Mouse (Mus musculus): ENCODE data around the gene Bcam. TPM values are rescaled to one million over a fixed set of nuclear protein-coding genes. Genes with fewer than 3 reads are reported as not detected.

The Bcam gene
- polyA plus RNA-seq, 1 experiment: 25.3 TPM

- WGBS: 8% methylated on average over 16 of the region's 16 CpGs
- H3K4me3 ChIP-seq (replicated peaks; ENCODE audit: insufficient read depth, low read depth, low read length): no peak overlapping the region
- H3K27ac ChIP-seq (ENCODE audit: insufficient read depth, low read length): no peak overlapping the region
- no peaks in the 10 kb centered on the region; the same call in 1 of the 2 replicates for H3K27me3 ChIP-seq (ENCODE audit: control insufficient read depth, insufficient read depth, low read length)
- DNase-seq: no peak
- TF ChIP-seq CTCF (IDR thresholded peaks at IDR 0.05; ENCODE audit: borderline replicate concordance, insufficient read depth, low read depth, low read length) (no peak), POLR2A (IDR thresholded peaks at IDR 0.05; ENCODE audit: borderline replicate concordance, insufficient read depth, low read length) (no peak)
- no peaks in the 10 kb centered on the region for H3K4me1 ChIP-seq (ENCODE audit: control insufficient read depth, insufficient read depth, low read length)
These were observed 1.1 kb downstream of the Bcam start for GRCm38 (mm10) chr7:19769434-19770374.

DNA sequence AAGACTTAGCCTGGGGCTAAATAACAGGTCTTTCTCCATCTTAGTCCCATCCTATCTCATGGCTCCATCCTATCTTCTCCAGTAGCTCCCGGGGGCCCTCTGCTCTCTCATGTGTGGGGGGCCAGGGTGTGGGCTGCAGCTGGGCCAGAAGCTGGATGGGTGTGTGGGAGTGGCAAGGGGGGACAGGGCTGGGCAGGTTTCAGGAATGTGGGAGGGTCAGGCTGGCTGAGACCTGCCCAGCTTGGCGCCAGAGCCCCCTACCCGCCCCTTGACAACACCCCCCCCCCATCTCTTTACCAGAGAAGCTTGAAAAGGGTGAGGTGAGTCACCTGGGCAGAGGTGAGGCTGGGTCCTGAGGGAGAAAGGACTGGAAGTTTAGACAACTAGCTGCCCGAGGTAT is 1.8 kb downstream of the Bcam start:
- DNase-seq: no peak
- WGBS: 20% methylated on average over 4 of the region's 4 CpGs
- no peak overlapping the region for H3K4me3 ChIP-seq (replicated peaks; ENCODE audit: insufficient read depth, low read depth, low read length)
- H3K27me3 ChIP-seq (ENCODE audit: control insufficient read depth, insufficient read depth, low read length): no peaks in the 10 kb centered on the region; the same call in 1 of the 2 replicates
- H3K4me1 ChIP-seq (ENCODE audit: control insufficient read depth, insufficient read depth, low read length): no peaks in the 10 kb centered on the region
- TF ChIP-seq CTCF (IDR thresholded peaks at IDR 0.05; ENCODE audit: borderline replicate concordance, insufficient read depth, low read depth, low read length) (no peak), POLR2A (IDR thresholded peaks at IDR 0.05; ENCODE audit: borderline replicate concordance, insufficient read depth, low read length) (no peak)
- no peak overlapping the region for H3K27ac ChIP-seq (ENCODE audit: insufficient read depth, low read length)

DNA sequence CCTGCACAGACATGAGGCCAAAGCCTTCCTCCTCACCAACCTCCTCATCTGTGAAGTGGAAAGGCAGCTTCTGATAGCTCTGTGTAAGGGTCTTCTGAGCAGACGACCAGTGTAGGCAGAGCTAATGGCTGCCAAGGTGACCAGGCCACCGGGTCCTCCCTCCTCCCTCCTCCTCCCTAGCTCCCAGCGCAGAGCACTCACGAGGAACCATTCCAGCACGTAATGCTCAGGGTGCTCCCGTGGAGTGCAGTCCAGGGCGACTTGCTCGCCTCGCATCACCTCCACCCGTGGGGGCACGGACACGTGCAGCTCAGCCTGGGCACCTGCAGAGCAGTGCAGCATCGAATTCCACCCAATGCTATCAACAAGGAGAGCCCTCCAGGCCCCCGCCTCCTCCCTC is 2.6 kb downstream of the Bcam start:
- no peak for TF ChIP-seq CTCF (IDR thresholded peaks at IDR 0.05; ENCODE audit: borderline replicate concordance, insufficient read depth, low read depth, low read length)
- TF ChIP-seq POLR2A (IDR thresholded peaks at IDR 0.05; ENCODE audit: borderline replicate concordance, insufficient read depth, low read length): no peak
- 56% methylated on average over 14 of the region's 14 CpGs for WGBS
- no peak overlapping the region for H3K27ac ChIP-seq (ENCODE audit: insufficient read depth, low read length)
- DNase-seq: no peak
- H3K4me1 ChIP-seq (ENCODE audit: control insufficient read depth, insufficient read depth, low read length): no peaks in the 10 kb centered on the region
- H3K27me3 ChIP-seq (ENCODE audit: control insufficient read depth, insufficient read depth, low read length): no peaks in the 10 kb centered on the region; the same call in 1 of the 2 replicates
- H3K4me3 ChIP-seq (replicated peaks; ENCODE audit: insufficient read depth, low read depth, low read length): no peak overlapping the region

GRCm38 (mm10) chr7:19764581-19764980 is 6.2 kb downstream of the Bcam start:
- H3K27me3 ChIP-seq (ENCODE audit: control insufficient read depth, insufficient read depth, low read length): no peaks in the 10 kb centered on the region
- H3K27ac ChIP-seq (ENCODE audit: insufficient read depth, low read length): no peak overlapping the region
- TF ChIP-seq POLR2A (IDR thresholded peaks at IDR 0.05; ENCODE audit: borderline replicate concordance, insufficient read depth, low read length): no peak
- TF ChIP-seq CTCF (IDR thresholded peaks at IDR 0.05; ENCODE audit: borderline replicate concordance, insufficient read depth, low read depth, low read length): no peak
- WGBS: 87% methylated on average over 9 of the region's 9 CpGs
- DNase-seq: no peak
- H3K4me3 ChIP-seq (replicated peaks; ENCODE audit: insufficient read depth, low read depth, low read length): no peak overlapping the region
- H3K4me1 ChIP-seq (ENCODE audit: control insufficient read depth, insufficient read depth, low read length): no peaks in the 10 kb centered on the region

GRCm38 (mm10) chr7:19763829-19764477 is 6.9 kb downstream of the Bcam start:
- 80% methylated on average over 13 of the region's 13 CpGs for WGBS
- H3K27ac ChIP-seq (ENCODE audit: insufficient read depth, low read length): no peak overlapping the region
- H3K4me1 ChIP-seq (ENCODE audit: control insufficient read depth, insufficient read depth, low read length): no peaks in the 10 kb centered on the region
- TF ChIP-seq CTCF (IDR thresholded peaks at IDR 0.05; ENCODE audit: borderline replicate concordance, insufficient read depth, low read depth, low read length) (no peak), POLR2A (IDR thresholded peaks at IDR 0.05; ENCODE audit: borderline replicate concordance, insufficient read depth, low read length) (no peak)
- no peaks in the 10 kb centered on the region for H3K27me3 ChIP-seq (ENCODE audit: control insufficient read depth, insufficient read depth, low read length)
- H3K4me3 ChIP-seq (replicated peaks; ENCODE audit: insufficient read depth, low read depth, low read length): no peak overlapping the region
- DNase-seq: no peak

DNA sequence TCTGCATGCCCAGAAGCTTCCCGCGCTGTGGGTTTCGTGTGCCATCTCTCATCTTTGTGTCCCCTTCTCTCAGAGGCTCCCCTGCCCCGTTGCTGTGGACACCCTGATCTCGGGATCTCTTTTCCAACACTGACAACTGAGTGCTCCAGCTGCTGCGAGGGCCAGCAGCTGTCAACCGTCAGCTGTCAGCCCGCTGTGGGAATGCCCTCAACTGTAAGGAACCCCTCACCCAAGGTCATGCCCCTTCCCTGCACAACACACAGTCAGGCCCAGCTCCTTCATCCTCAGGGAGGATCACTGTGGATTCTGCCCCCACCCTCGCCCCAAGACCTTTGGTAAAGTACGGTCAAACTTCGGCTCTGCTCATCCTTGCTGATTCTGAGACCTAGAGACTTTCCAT is 8.5 kb downstream of the Bcam start:
- H3K27me3 ChIP-seq (ENCODE audit: control insufficient read depth, insufficient read depth, low read length): no peaks in the 10 kb centered on the region
- H3K27ac ChIP-seq (ENCODE audit: insufficient read depth, low read length): no peak overlapping the region
- no peak for TF ChIP-seq POLR2A (IDR thresholded peaks at IDR 0.05; ENCODE audit: borderline replicate concordance, insufficient read depth, low read length)
- no peak for TF ChIP-seq CTCF (IDR thresholded peaks at IDR 0.05; ENCODE audit: borderline replicate concordance, insufficient read depth, low read depth, low read length)
- H3K4me1 ChIP-seq (ENCODE audit: control insufficient read depth, insufficient read depth, low read length): no peaks in the 10 kb centered on the region
- DNase-seq: no peak
- 75% methylated on average over 11 of the region's 11 CpGs for WGBS
- no peak overlapping the region for H3K4me3 ChIP-seq (replicated peaks; ENCODE audit: insufficient read depth, low read depth, low read length)

- H3K4me1 ChIP-seq (ENCODE audit: control insufficient read depth, insufficient read depth, low read length): no peaks in the 10 kb centered on the region
- DNase-seq: no peak
- TF ChIP-seq POLR2A (IDR thresholded peaks at IDR 0.05; ENCODE audit: borderline replicate concordance, insufficient read depth, low read length): no peak
- TF ChIP-seq CTCF (IDR thresholded peaks at IDR 0.05; ENCODE audit: borderline replicate concordance, insufficient read depth, low read depth, low read length): no peak
- H3K27ac ChIP-seq (ENCODE audit: insufficient read depth, low read length): no peak overlapping the region
- 85% methylated on average over 13 of the region's 13 CpGs for WGBS
- H3K27me3 ChIP-seq (ENCODE audit: control insufficient read depth, insufficient read depth, low read length): no peaks in the 10 kb centered on the region
- no peak overlapping the region for H3K4me3 ChIP-seq (replicated peaks; ENCODE audit: insufficient read depth, low read depth, low read length)
These were observed 10.8 kb downstream of the Bcam start for GRCm38 (mm10) chr7:19760021-19760420.
